Mouse (Mus musculus): ENCODE results near the gene Actn2.
A peak's percentile ranks its signal among the peaks of the same experiment; 100 is the strongest.

Gene Actn2

GRCm38 (mm10) chr13:12340183-12340975, at the start of gene Actn2:
TSS of gene Actn2 (minus strand) at chr13:12340760.
- DNase-seq (ENCODE audit: low spot score) = peak; percentile 83

DNA sequence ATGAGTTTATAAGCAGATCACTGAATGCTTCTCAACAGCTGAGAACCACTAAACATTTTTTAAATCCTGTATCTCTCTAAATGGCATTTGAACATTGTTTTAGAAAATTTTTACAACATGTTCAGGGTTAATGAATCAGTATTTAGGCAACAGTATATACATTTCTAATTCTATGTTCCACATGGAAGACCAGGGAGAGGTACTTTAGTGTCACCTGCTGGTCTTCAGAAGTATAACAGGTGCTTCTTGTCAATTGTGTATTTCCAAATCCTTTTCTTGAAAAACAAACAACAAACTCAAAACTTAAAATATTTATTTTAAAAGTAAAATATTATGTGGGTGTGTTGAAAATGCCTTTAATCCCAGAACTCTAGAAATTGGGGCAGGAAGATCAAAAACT, 45.7 kb upstream of the Actn2 start:
- DNase-seq (ENCODE audit: low spot score) = peak; percentile 31

DNA sequence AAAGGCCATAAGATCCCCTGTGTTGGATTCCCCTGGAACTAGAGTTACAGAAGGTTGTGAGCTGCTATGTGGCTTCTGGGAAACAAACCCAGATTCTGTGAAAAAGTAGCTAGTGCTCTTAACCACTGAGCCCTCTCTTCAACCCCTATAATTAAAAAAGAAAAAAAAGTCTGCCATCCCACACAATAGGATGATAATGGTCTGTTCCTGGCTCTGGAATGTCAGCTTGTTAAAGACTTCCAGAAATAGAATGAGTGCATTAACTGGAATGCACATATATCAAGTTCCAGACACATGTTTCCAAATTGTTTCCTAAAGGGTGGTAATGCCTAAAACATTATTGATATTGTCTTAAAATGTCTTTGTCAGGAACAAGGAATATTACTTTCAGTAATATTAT, 44.2 kb upstream of the Actn2 start:
- no peak for DNase-seq (ENCODE audit: low spot score)

DNA sequence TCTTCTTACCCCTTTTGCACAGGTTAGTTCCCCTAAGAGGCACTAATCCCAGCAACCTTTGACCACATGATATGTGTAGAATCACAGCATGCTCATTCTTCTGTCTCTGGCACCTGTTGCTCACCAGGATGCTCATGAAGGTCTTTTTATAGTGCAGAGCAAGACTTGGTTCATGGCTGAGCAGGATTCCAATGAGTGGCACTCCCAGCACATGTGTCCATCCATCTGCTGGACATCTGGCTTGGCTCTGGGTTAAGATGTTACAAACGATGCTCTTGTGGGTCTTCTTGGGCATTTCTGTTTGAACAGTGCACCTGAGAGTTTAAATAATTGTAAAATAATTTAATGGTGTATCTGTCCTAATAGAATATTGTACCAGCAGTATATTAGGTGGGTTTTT, 36.2 kb upstream of the Actn2 start:
- DNase-seq (ENCODE audit: low spot score) = no peak

DNA sequence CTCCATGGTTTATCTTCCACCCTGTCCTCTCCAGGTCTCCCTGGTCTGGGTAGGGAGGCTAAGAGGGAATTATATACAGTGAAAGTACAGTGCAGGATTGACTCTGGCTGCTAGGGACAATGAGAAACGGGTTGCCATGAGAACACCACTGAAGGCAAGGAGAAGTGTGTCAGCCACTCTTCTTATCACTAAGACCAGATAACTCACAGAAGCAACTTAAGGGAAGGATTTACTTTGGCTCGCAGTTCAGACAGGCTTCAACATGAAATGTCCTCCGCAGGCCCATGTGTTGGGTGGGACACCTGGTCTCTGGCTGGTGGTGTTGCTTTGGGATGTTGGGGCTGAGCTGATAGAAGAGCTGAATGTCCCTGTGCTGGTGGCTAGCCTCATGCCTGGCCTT, 32.2 kb upstream of the Actn2 start:
- DNase-seq (ENCODE audit: low spot score) = no peak

- DNase-seq (ENCODE audit: low spot score) = no peak
Observed at GRCm38 (mm10) chr13:12369930-12370329, 29.4 kb upstream of the Actn2 start.

GRCm38 (mm10) chr13:12369041-12369621, 28.6 kb upstream of the Actn2 start:
- no peak for DNase-seq (ENCODE audit: low spot score)

DNA sequence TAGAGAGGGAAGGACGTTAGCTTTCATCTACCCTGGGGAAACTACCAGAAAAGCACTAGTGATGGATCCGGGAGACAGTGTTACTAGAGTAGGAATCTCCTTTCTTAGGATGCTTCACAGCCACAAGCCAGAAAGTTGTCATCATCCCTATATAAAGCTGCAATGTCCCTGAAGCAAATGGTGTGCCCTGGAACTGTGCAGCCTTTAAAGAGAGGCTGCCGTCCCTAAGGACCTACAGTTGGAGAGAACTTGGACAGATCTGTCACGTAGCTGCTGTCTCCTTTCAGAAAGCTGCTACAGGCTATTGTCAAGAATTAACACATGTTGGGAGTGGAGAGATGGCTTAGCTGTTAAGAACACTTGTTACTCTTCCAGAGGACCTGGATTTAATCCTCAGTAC, 20.9 kb upstream of the Actn2 start:
- DNase-seq (ENCODE audit: low spot score) = no peak

DNA sequence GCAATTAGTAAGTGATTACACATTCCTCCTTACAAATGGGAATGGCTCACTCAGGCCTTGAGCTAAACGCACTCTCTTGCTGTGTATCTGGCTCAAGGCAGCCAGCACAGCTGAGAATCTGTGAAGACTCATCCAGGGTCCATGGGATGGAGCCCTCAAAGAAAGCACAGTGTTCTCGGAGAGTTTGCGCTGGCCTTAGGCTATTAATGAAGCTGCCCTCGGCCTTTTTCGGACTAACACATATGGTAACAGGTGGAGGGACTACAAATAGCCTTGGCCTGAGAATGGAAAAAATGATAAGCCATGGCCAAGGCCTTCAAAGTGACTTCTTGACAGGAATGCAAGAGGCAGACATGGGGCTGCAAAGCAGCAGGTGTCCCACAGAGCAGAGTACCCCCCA, 17.0 kb upstream of the Actn2 start:
- no peak for DNase-seq (ENCODE audit: low spot score)

DNA sequence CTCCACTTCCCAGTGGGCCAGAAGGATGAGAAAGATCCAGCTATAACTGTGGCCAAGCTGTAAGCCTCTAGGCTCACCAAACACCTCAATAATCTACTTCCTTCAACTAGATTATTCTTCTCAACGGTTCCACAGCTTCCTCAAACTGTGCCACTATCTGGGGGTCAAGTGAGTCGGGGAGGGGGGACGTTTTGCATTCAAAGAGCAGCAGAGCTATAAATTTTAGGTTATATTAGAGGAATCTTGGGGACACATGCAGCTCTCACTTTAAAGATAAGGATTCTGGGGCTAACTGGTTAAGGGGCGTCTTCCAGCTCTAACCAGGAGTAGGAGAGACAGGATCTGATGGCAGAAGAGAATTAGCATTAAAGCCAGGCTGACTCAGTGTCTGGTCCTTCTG, 15.6 kb upstream of the Actn2 start:
- no peak for DNase-seq (ENCODE audit: low spot score)

DNA sequence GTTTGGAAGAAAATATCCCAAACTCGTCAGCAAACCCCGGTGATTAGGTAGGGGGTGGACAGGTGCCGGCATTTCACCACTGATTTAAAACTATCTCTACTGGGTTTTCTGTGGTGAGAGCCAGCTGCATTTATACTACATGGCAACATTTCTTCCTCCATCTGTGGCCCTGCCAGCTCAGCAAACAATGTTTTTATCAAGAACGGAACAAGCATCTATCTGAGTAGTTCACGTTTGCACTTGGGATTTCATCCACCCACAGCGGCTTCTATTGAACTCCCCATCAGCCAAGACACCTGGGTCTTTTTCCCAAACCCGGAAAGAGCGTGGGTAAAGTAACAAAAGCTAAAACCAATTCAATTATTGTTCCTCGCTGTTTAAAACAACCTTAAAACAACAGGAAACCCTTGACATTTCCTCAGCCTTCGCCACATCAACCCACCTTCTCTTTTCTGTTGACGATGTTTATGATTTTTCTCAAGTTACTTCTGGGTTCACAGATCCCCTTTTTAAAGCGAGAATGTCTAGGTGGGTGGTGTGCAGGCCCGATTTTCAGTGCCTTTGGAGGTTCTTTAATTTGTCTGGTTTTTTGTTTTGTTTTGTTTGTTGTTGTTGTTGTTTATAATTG, 8.8 kb upstream of the Actn2 start:
- DNase-seq (ENCODE audit: low spot score) = peak; percentile 41

GRCm38 (mm10) chr13:12346837-12347236, 6.3 kb upstream of the Actn2 start:
- no peak for DNase-seq (ENCODE audit: low spot score)

DNA sequence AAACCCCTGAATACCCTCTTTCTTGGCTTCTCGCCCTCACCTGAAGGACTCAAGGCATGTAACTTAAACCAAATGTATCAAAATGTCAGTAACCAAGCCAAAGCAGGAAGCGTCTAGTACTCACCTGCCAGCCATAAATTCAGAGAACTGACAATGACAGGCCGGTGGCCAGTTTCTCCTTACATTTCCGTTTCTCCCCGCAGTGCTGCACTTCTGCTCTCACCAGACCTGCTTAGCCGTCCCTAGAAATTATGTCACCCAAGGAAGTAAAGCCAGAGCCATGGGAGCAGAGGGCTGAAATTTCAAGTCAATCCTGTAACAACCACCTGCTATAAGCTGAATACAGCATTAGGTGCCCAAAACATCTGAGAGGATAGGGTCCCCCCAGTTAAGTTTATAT, 887 bp upstream of the Actn2 start:
- no peak for DNase-seq (ENCODE audit: low spot score)

DNA sequence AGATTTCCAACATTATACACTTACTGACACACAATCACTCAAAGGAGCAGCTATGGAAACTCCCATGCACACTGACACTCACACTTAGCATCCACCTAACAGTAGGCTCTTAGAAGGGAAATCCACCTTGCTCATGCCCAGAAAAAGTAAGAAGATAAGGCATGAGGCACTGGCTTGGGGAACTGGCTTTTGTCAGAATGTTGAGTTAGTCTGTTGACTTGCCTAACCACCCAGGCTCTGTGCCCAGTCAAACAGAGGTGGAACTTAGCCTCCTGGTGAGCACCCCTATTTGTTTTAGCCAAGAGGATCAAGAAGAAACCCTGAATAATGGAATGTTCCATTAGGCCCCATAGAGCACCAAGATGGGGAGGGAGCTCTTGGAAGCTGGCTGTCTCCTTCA, 1.1 kb downstream of the Actn2 start:
- no peak for DNase-seq (ENCODE audit: low spot score)

DNA sequence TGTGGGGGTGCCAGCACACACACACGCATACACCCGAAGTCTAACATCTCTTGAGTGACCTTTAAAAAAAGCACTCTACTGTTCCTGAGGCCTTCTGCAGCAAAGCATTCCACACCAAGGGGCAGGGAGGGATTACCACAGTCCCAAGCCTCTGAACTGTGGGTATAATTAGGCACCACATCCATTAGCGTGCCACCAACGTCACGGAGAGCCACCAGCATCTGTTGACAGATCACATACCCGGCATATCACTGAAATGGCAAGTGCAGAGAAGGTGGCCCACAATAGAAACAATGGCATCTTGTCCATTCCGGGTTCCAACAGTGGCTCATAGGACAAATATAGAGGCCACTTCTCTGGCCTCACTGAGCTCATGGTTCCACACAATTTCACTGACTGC, 2.8 kb downstream of the Actn2 start:
- DNase-seq (ENCODE audit: low spot score) = no peak

DNA sequence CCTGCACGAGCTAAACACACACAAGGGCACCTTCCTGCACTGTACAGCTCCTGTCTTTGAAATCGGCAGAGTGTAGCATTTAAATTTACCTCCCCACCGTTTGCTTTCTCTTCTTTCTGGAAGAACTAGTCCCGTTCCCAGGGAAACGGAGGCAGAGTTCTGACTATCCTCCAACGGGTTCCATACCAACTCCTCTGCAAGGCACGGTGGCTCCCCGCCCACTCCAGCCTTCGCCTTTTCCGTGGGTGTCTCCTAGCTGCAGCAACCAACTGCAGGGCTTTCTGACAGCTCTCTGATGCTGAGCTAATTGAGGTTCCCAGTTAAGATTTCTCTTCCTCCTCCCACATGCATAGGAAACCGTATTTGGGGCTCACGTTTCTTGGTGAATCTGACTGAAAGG, 6.5 kb downstream of the Actn2 start:
- no peak for DNase-seq (ENCODE audit: low spot score)

DNA sequence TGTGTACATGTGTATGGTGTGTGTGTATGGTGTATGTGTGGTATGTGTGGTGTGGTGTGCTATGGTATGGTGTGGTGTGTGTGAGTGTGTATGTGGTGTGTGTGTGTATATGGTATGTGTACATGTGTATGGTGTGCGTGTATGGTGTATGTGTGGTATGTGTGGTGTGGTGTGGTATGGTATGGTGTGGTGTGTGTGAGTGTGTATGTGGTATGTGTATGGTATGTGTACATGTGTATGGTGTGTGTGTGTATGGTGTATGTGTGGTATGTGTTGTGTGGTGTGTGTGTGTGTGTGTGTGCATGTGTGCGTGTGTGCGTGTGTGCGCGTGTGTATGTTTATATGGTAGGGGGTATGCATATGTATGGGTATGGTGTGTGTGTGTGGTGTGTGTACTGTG, 9.0 kb downstream of the Actn2 start:
- no peak for DNase-seq (ENCODE audit: low spot score)

GRCm38 (mm10) chr13:12328392-12328791, 12.2 kb downstream of the Actn2 start:
- DNase-seq (ENCODE audit: low spot score) = no peak

DNA sequence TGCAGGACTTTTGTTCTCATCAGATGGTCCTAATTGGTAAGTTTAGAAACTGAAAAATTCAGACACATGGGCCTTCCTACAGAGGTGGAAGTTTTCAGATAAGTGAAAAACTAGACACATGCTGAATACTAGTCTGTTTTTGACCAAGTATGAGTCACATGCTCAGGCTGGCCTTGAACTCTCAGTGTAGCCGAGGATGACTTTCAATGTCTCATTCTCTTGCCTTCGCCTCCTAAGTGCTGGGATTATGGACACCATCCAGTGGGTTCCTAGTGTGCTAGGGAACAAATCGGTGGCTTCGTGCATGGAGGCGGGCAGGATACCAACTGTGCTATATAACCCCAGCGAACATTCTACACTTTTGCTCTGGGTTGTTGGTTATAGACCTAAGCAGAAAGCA, 13.0 kb downstream of the Actn2 start:
- DNase-seq (ENCODE audit: low spot score) = no peak

DNA sequence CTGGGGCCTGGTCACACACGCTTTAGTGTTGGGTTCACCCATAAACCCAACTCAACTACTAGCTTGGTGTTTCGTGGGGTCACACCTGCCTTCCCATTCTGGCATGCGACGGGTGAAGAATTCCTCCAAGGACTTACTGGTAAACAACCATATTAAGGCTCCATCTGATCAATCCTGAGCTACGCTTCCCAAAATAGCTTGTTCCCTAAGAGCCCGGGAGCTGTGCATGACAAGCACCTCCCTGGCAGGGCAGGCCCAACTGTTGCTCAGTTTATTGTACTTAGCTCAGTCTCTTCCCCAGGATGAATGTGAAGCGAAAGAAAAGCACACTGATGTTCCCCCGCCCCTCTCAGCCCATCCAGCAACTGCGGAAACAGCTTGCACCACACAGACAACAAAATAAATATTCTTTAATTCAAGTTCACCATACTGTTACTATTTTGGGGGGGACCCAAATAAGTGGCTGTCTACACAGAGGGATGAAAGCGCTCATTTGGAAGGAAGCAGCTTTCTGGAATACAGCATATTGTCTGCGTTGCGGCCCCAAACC, 17.4 kb downstream of the Actn2 start:
- DNase-seq (ENCODE audit: low spot score) = no peak

DNA sequence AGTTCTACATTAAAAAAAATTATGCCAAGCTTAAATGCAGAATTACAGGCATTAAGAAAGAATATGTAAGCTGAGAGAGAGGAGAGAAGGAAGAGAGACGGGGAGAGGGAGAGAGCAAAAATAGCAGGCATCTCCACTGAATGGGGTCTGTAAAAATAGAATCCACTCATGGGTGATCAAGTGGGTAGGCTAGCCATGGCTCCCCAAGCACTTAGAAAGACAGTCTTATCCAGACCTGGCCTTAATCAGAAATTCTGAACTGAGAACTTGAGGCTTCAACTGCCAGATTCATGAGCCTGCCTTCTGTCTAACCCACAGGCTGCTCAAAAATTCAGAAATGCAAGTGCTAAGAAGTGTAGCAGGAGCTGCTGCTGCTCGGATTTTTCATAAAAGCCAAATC, 20.4 kb downstream of the Actn2 start:
- no peak for DNase-seq (ENCODE audit: low spot score)

GRCm38 (mm10) chr13:12318017-12318416, 22.5 kb downstream of the Actn2 start:
- no peak for DNase-seq (ENCODE audit: low spot score)

GRCm38 (mm10) chr13:12317191-12317765, 23.3 kb downstream of the Actn2 start:
- DNase-seq (ENCODE audit: low spot score) = no peak
